Mouse (Mus musculus) midbrain, embryonic 12.5 days (tissue): Measurements from ENCODE around the gene Slit3. TPM values are rescaled to one million over a fixed set of nuclear protein-coding genes. Genes with fewer than 3 reads are reported as not detected.

Source experiments
- ATAC-seq: fragments of 200-750 bp; cut with Nextera tagmentation; 2 replicates; pipeline ENCODE4 v1.8.0; 2017; ENCODE audit warnings: low read depth, moderate TSS enrichment, moderate library complexity; ENCODE audit not compliant: low FRiP score
- H3K27ac ChIP-seq: fragments of 300-500 bp; sonication (generic); replicated peaks from 2 replicates; pipeline ENCODE4 v1.5.1; 2016; ENCODE audit warnings: mild to moderate bottlenecking
- H3K27me3 ChIP-seq: fragments of 300-500 bp; sonication (generic); 2 replicates; pipeline ENCODE4 v1.6.1; 2016; ENCODE audit warnings: mild to moderate bottlenecking
- H3K36me3 ChIP-seq: fragments of 300-500 bp; sonication (generic); 2 replicates; pipeline ENCODE4 v1.6.1; 2016
- H3K4me1 ChIP-seq: fragments of 300-500 bp; sonication (generic); 2 replicates; pipeline ENCODE4 v1.6.1; 2016
- H3K4me2 ChIP-seq: fragments of 300-500 bp; sonication (generic); replicated peaks from 2 replicates; pipeline ENCODE4 v1.6.1; 2016; ENCODE audit warnings: mild to moderate bottlenecking, moderate library complexity
- H3K4me3 ChIP-seq: fragments of 300-500 bp; sonication (generic); 2 replicates; pipeline ENCODE4 v1.5.1; 2016; ENCODE audit warnings: mild to moderate bottlenecking
- H3K9ac ChIP-seq: fragments of 300-500 bp; sonication (generic); replicated peaks from 2 replicates; pipeline ENCODE4 v1.6.1; 2016; ENCODE audit warnings: mild to moderate bottlenecking, moderate library complexity
- H3K9me3 ChIP-seq: fragments of 300-500 bp; sonication (generic); 2 replicates; pipeline ENCODE4 v1.6.1; 2016; ENCODE audit warnings: mild to moderate bottlenecking
- WGBS: fragments of 180-500 bp; shearing (Covaris S2); methylation state at CpG from one replicate; pipeline ENCODE4 v1.1.7; 2016; 5-methylcytosine and 5-hydroxymethylcytosine counted together
- polyA plus RNA-seq: library from polyadenylated mRNA; unstranded; fragments of >200 nt; fragmentation: Nextera tagmentation; extraction: Ambion mirVana; gene quantifications from 2 replicates; pipeline ENCODE4 v1.2.1, GENCODE M21; 2016

Slit3 gene
- polyA plus RNA-seq, 1 experiment from 2014 or later = 16.2 TPM

DNA sequence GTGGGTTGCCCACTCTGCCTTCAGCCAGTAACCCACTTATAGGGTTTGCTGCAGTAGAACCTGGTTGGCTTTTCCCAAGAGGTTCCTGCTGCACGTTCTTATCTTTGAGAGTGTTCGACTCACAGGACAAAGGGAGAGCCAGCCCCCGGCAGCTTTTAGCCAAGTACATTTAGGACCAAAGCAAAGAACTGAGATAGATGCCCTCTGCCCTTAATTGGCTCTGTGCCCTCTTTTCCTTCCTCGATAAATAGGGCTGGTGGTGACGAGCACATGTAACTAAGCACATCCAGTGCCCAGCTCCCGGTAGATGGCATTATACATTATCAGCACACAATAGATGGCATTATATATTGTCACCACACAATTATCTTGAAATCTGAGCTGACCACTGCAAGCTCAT is 444.3 kb downstream of the Slit3 start:
- Histone ChIP-seq H3K4me3 (no peak overlapping the region), H3K9me3 (no peaks in the 10 kb centered on the region), H3K27me3 (peaks cover 49% of the 10 kb centered on the region), H3K9ac (no peak overlapping the region), H3K4me1 (peaks cover 11% of the 10 kb centered on the region; the same call in 1 of the 2 replicates), H3K27ac (no peak overlapping the region), H3K36me3 (no peaks in the 10 kb centered on the region), H3K4me2 (no peak overlapping the region)
- ATAC-seq = no peak
- 79% methylated on average over 6 of the region's 6 CpGs for WGBS

DNA sequence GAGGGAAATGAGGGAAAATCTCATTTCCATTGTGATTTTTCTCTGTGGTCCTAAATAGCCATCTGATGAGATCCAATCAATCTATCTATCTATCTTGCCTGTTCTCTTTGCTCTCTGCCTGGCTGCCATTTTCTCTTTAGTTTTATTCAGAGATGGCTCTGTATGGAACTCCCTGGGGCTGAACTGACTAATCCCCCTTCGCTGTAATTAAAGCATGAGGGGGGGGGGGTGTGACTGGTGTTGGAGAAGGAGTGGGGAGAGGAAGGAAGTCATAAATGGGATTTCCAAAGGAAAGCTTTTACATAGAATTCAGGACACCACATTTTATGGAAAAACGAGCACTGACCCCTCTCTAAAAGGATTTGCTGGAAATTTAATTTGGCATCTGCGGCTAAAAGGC is 445.7 kb downstream of the Slit3 start:
- 23% methylated on average over 3 of the region's 3 CpGs for WGBS
- peak; percentile 63; the same call in 1 of the 2 replicates for ATAC-seq
- no peak overlapping the region for H3K9ac ChIP-seq

DNA sequence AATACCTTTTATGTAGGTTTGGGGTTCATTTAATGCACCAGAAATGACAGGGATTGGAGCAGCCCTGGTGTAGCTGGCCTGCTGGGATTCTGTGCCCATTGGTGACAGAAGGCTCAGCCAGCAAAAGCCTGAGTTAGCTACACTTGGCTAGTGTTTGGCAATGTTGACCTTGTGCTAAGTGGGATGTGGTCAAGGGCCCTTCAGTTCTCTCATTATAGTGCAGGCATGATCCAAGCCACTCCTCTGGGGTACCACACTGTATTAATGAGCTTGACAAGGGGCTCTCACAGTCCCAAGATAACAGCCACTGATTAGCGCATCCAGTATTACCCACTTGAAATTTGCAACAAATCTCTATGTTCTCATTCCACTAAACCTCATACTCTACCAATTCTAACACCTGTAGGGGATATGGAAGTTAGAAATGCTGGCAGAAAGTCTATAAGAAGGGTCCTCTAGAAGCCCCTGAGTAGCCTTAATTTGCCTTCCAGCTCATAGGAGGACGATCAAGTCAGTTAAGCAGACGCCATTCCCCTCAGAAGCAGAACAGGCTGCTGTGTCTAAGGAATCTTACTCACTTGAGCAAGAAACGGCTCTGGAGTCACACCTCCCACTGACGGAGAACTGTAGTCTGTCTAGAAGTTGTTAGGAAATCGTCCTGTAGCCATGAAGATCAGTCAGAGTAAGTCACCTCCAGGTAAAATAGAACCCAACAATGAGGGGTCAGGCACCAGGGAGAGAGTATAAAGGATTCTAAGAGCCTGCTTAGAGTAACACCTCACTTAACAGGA is 448.3 kb downstream of the Slit3 start:
- WGBS = 83% methylated on average over 6 of the region's 6 CpGs
- Histone ChIP-seq H3K27me3 (peaks cover 37% of the 10 kb centered on the region), H3K9ac (no peak overlapping the region), H3K4me3 (no peak overlapping the region), H3K36me3 (no peaks in the 10 kb centered on the region), H3K9me3 (no peaks in the 10 kb centered on the region), H3K4me2 (no peak overlapping the region), H3K4me1 (peaks cover 11% of the 10 kb centered on the region; the same call in 1 of the 2 replicates), H3K27ac (no peak overlapping the region)
- ATAC-seq = no peak

More for the DNA sequence above, 445.7 kb downstream of the Slit3 start:
- H3K4me3 ChIP-seq = no peak overlapping the region
- peaks cover 43% of the 10 kb centered on the region for H3K27me3 ChIP-seq
- peaks cover 11% of the 10 kb centered on the region; the same call in 1 of the 2 replicates for H3K4me1 ChIP-seq
- H3K4me2 ChIP-seq = no peak overlapping the region
- H3K9me3 ChIP-seq = no peaks in the 10 kb centered on the region
- H3K36me3 ChIP-seq = no peaks in the 10 kb centered on the region
- H3K27ac ChIP-seq = peak overlapping the region; percentile 20; the same call in 1 of the 2 replicates

DNA sequence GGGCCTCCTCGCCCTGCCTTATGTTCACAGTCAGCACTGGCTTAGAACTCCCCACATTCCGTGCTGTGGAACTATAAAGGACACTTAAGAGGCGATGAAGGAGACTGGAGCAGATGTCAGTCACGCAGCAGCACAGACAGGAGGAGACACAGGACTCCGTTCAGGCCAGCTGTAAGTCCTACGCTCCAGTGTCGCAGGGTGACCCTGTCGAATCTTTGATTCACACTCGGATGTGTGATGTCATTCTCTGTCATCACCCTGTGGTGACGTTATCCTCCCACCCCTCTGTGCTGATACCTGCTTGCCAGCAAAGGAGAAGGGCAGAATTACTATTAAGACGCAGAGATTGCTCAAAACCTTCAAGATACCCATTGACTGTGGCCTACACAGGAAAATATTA is 448.9 kb downstream of the Slit3 start:
- Histone ChIP-seq H3K36me3 (no peaks in the 10 kb centered on the region), H3K4me1 (peaks cover 16% of the 10 kb centered on the region; the same call in 1 of the 2 replicates), H3K9me3 (no peaks in the 10 kb centered on the region), H3K4me3 (no peak overlapping the region), H3K4me2 (no peak overlapping the region), H3K9ac (no peak overlapping the region), H3K27ac (no peak overlapping the region), H3K27me3 (peaks cover 32% of the 10 kb centered on the region)
- 86% methylated on average over 11 of the region's 11 CpGs for WGBS
- ATAC-seq = no peak

DNA sequence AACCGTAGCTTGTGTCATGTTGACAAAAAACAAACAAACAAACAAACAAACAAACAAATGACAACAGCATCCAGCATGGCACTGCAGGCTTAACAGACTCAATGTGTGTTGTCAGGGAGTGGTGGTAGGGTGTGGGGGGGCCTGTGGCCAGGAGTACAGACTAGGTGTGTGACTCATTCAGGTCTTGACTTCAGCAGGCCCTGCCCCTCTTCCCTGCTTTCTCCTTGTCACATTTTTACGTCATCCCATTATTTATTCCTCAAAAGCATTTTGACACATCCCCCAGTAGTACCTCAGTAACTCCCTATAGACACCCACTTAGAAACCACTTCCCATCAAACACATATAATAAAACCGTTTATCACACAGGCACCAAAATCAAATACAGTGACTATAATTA is 450.9 kb downstream of the Slit3 start:
- Histone ChIP-seq H3K27ac (no peak overlapping the region), H3K9ac (no peak overlapping the region), H3K4me3 (no peak overlapping the region), H3K4me1 (peaks cover 14% of the 10 kb centered on the region; the same call in 1 of the 2 replicates), H3K4me2 (no peak overlapping the region), H3K36me3 (no peaks in the 10 kb centered on the region), H3K9me3 (no peaks in the 10 kb centered on the region), H3K27me3 (peaks cover 32% of the 10 kb centered on the region)
- no peak for ATAC-seq
- 84% methylated on average over 3 of the region's 3 CpGs for WGBS

DNA sequence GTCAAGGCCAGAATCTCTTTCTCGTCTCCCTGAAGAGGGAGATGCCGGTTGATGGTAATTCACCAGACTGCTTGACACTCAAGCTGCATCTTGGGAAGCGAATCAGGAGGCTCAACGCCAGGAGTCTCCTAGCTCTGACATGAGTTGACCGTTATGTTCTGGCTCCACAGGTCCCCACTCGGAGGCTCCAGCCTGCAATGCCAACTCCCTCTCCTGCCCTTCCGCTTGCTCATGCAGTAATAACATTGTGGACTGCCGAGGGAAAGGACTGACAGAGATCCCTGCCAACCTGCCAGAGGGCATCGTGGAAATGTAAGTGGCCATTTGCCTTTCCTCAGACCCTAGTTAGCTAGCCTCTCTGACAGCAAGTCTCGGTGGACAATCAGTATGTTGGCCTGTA is 457.8 kb downstream of the Slit3 start:
- Histone ChIP-seq H3K36me3 (no peaks in the 10 kb centered on the region), H3K9me3 (no peaks in the 10 kb centered on the region), H3K4me3 (no peak overlapping the region), H3K4me2 (no peak overlapping the region), H3K27me3 (peaks cover 15% of the 10 kb centered on the region), H3K4me1 (peaks cover 14% of the 10 kb centered on the region; the same call in 1 of the 2 replicates), H3K9ac (no peak overlapping the region), H3K27ac (no peak overlapping the region)
- WGBS = 89% methylated on average over 10 of the region's 10 CpGs
- ATAC-seq = no peak

DNA sequence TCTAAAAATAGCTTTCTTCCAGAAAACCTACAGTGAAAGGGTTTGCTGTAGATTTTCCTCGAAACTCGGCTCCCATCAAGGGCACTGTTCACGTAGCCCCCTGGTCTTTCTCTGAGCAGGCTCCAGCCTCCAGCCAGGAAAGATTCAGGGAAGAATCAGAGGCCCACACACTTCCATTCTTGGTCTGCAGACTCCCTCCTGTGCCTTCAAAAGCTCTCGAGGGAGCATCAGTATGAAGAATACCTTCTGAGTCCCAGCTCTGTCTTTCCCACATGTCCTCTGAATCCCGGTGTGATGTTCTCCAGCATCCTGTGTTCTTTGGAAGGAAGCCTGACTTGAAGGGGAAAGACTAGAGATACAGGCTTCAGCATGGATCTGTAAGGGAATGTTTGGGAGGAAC is 461.6 kb downstream of the Slit3 start:
- no peak for ATAC-seq
- no peaks in the 10 kb centered on the region for H3K36me3 ChIP-seq

DNA sequence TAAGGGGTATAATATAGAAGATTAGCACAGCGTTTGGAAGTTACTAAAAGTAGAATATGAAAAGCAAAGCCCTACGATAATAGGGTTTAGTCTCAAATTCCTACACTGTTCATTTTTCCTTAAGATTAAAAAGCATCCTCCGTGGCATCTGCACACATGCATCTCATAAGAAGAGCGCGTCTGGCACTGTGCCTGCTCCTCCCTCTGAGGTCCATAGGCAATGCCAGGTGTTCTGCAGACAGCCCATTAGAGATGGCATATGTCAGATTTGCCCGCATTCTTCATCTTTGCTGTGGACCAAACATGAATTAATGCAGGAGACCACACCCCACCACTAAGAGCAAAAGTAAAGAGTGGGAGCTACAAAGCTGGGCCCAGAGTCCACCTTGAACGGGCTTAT is 462.6 kb downstream of the Slit3 start:
- Histone ChIP-seq H3K9me3 (no peaks in the 10 kb centered on the region), H3K27me3 (peaks cover 13% of the 10 kb centered on the region; the same call in 1 of the 2 replicates), H3K27ac (no peak overlapping the region), H3K4me2 (no peak overlapping the region), H3K4me3 (no peak overlapping the region), H3K36me3 (no peaks in the 10 kb centered on the region), H3K4me1 (peaks cover 17% of the 10 kb centered on the region; the same call in 1 of the 2 replicates), H3K9ac (no peak overlapping the region)
- ATAC-seq = no peak
- 93% methylated on average over 7 of the region's 7 CpGs for WGBS

More for the DNA sequence above, 461.6 kb downstream of the Slit3 start:
- H3K27me3 ChIP-seq = peaks cover 15% of the 10 kb centered on the region
- 84% methylated on average over 5 of the region's 5 CpGs for WGBS
- no peak overlapping the region for H3K9ac ChIP-seq
- H3K4me3 ChIP-seq = no peak overlapping the region
- H3K4me2 ChIP-seq = no peak overlapping the region
- H3K9me3 ChIP-seq = no peaks in the 10 kb centered on the region
- peaks cover 17% of the 10 kb centered on the region; the same call in 1 of the 2 replicates for H3K4me1 ChIP-seq
- no peak overlapping the region for H3K27ac ChIP-seq

DNA sequence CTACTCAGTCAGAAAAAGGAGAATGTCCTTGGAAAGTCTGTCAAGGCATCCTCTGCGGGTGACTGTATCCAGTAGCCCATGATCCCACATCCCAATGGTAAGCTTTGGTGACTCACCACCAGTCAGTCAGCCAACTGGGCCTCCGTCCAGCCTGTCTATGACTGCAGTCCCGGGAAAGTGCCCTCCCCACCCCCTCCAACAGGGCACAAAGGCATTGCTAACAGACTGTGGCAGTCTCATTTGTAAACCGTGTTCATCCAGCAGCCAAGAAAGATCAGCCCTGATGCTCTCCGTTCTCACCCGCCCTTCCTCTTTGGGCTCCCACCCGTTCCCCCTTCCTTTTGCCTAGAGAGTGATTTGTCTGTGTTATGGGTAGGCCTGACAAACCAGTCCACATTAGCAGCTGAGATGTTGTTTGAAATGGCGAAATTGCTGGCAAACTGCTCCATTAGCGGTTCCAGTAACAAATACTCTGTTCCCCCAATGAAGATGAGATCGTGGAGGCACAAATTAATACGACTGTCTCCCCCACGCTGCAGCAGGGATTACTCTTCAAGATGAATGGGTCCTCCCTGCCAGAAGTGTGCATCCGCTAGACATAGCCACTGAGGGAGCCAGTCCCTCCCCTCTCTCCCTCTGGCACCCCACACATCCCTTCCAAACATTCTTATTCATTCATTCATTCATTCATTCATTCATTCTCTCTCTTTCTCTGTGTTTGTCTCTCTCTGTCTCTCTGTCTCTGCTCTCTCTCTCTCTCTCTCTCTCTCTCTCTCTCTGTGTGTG is 466.3 kb downstream of the Slit3 start:
- ATAC-seq = peak; percentile 62
- no peaks in the 10 kb centered on the region for H3K9me3 ChIP-seq
- no peak overlapping the region for H3K27ac ChIP-seq
- 67% methylated on average over 13 of the region's 13 CpGs for WGBS
- no peak overlapping the region for H3K4me3 ChIP-seq
- H3K9ac ChIP-seq = no peak overlapping the region
- no peaks in the 10 kb centered on the region for H3K36me3 ChIP-seq
- H3K4me2 ChIP-seq = no peak overlapping the region
- peaks cover 15% of the 10 kb centered on the region for H3K27me3 ChIP-seq
- H3K4me1 ChIP-seq = 0 out of 2 replicates have a peak, but pooled peaks cover 14% of the 10 kb centered on the region

DNA sequence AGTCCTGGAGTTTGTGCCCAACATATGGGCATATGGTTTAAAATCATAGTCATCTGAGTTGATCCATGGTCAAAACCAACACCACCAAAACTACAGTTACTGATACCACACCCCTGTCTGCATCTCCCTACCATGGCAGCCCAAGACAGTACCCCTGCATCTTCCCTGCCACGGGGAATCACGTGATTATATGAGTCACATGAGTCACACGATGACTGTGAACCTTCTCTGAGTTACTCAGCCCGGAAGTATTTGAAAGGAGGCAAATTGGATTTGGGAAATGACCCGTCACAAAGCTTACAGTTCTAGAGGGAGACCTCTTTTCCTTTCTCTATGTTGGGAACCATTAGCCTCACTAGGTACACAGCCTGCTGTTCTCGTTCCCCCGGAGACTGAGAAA is 468.9 kb downstream of the Slit3 start:
- no peak overlapping the region for H3K27ac ChIP-seq
- 78% methylated on average over 7 of the region's 7 CpGs for WGBS
- H3K36me3 ChIP-seq = no peaks in the 10 kb centered on the region
- H3K9ac ChIP-seq = no peak overlapping the region
- H3K4me2 ChIP-seq = no peak overlapping the region
- H3K4me3 ChIP-seq = no peak overlapping the region
- peaks cover 21% of the 10 kb centered on the region for H3K4me1 ChIP-seq
- H3K27me3 ChIP-seq = peaks cover 22% of the 10 kb centered on the region
- no peak for ATAC-seq
- no peaks in the 10 kb centered on the region for H3K9me3 ChIP-seq

DNA sequence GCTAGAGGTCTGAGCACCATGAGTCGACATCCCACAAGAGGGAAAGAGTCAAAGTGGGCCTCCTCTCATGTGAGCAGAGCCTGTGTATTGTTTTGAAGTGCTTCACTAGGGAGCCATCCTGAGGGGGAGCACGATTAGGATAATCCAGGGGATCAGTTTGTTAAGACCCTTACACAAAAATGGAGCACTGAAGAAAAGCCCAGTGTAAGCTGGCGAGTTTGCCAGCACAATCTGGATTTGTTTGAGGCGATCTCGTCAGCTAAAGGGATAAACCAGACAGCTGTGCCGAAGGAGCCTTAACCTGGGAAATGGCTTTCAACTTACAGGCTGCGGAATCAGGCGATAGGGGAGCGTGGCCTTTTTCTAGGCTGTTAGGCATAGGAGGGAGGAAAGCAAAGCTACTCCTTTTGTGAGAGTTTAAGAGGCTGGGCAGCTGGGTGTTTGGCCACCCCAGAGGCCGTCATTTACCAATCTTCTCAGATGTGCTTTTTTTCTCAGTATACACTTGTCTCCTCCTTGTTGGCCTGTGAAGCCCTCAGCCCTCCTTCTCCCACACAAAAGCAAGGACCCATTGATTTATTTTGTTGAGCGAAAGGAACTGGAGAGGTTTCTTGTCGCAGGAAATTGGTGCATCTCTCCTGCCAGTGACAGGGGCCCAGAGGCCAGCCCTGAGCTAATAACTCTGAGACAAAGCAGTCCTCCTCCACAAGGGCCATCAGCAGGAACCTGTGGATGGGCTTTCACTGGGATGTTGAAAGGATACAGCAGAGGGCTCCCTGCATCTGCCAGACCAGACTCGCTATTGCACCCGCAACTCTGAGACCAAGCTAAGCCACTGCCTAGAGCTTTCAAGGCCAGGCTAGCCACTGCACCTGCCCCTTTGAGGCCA is 472.4 kb downstream of the Slit3 start:
- 23% methylated on average over 14 of the region's 14 CpGs for WGBS
- H3K36me3 ChIP-seq = no peaks in the 10 kb centered on the region
- peaks cover 24% of the 10 kb centered on the region for H3K4me1 ChIP-seq
- no peak overlapping the region for H3K4me2 ChIP-seq
- no peaks in the 10 kb centered on the region for H3K9me3 ChIP-seq
- H3K9ac ChIP-seq = no peak overlapping the region
- H3K27me3 ChIP-seq = peaks cover 43% of the 10 kb centered on the region
- no peak overlapping the region for H3K4me3 ChIP-seq
- ATAC-seq = no peak
- H3K27ac ChIP-seq = peak overlapping the region; percentile 4; the same call in 1 of the 2 replicates
